Mouse (Mus musculus) midbrain, embryonic 14.5 days (tissue): ENCODE measurements at regions not wholly inside any gene's neighbourhood (a gene's known extent, or its start where the extent isn't known, plus 50 kb on each side); places are given as distances from the start of the nearest gene placed in this dataset.
A peak's percentile ranks its signal among the peaks of the same experiment; 100 is the strongest.

Source experiments
- ATAC-seq: fragments of 200-750 bp; cut with Nextera tagmentation; 2 replicates; pipeline ENCODE4 v1.8.0; 2017; ENCODE audit warnings: moderate number of reproducible peaks, moderate library complexity; ENCODE audit not compliant: low FRiP score, low TSS enrichment
- DNase-seq: peaks from one replicate; pipeline ENCODE4 v3.0.0-alpha.2; 2015
- H3K27ac ChIP-seq: fragments of 300-500 bp; sonication (generic); replicated peaks from 2 replicates; pipeline ENCODE4 v1.5.1; 2014; ENCODE audit warnings: mild to moderate bottlenecking, low read depth, low read length, moderate library complexity
- H3K27me3 ChIP-seq: fragments of 300-500 bp; sonication (generic); 2 replicates; pipeline ENCODE4 v1.6.1; 2014; ENCODE audit warnings: low read length, control low read depth, mixed read lengths; ENCODE audit not compliant: control insufficient read depth, insufficient read depth
- H3K36me3 ChIP-seq: fragments of 300-500 bp; sonication (generic); 2 replicates; pipeline ENCODE4 v1.6.1; 2014; ENCODE audit warnings: low read length, control low read depth; ENCODE audit not compliant: control insufficient read depth, insufficient read depth
- H3K4me1 ChIP-seq: fragments of 300-500 bp; sonication (generic); 2 replicates; pipeline ENCODE4 v1.6.1; 2014; ENCODE audit warnings: mild to moderate bottlenecking, antibody characterized with exemption, low read length, control low read depth; ENCODE audit not compliant: control insufficient read depth, insufficient read depth
- H3K4me2 ChIP-seq: fragments of 300-500 bp; sonication (generic); 2 replicates; pipeline ENCODE4 v1.6.1; 2014; ENCODE audit warnings: mild to moderate bottlenecking, low read length, moderate library complexity
- H3K4me3 ChIP-seq: fragments of 300-500 bp; sonication (generic); replicated peaks from 2 replicates; pipeline ENCODE4 v1.5.1; 2014; ENCODE audit warnings: low read depth, low read length
- H3K9ac ChIP-seq: fragments of 300-500 bp; sonication (generic); replicated peaks from 2 replicates; pipeline ENCODE4 v1.6.1; 2014; ENCODE audit warnings: mild to moderate bottlenecking, low read length, moderate library complexity
- H3K9me3 ChIP-seq: fragments of 300-500 bp; sonication (generic); 2 replicates; pipeline ENCODE4 v1.6.1; 2016; ENCODE audit warnings: low read length, control low read depth, mixed read lengths; ENCODE audit not compliant: control insufficient read depth
- WGBS: fragments of 180-500 bp; shearing (Covaris S2); extraction: QIAGEN DNeasy Blood & Tissue Kit; methylation state at CpG from one replicate; pipeline ENCODE4 v1.1.7; 2014; 5-methylcytosine and 5-hydroxymethylcytosine counted together

DNA sequence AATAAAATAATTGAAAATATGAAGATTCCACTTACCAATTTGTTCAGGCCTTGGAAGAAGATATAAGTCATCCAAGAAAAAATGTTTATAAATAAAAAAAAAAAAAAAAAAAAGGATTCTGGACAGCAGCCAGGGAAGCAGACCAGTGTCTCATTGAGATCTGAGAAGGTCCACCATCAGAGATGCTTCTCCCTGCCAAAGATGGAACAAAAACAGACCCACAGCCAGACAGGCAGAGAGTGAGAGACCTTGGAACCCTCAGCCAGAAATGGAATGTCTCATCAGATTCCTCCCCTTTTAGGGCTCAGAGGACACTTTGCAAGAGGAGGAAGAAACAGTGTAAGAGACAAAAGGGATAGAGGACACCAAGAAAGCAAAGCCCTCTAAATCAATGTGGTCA, 177.2 kb upstream of the Id4 start:
- no peak for DNase-seq
- Histone ChIP-seq H3K9me3 (no peaks in the 10 kb centered on the region), H3K27me3 (no peaks in the 10 kb centered on the region), H3K9ac (no peak overlapping the region), H3K36me3 (no peaks in the 10 kb centered on the region), H3K4me2 (no peak overlapping the region), H3K4me3 (no peak overlapping the region), H3K27ac (no peak overlapping the region), H3K4me1 (no peaks in the 10 kb centered on the region)
- ATAC-seq, result no peak

DNA sequence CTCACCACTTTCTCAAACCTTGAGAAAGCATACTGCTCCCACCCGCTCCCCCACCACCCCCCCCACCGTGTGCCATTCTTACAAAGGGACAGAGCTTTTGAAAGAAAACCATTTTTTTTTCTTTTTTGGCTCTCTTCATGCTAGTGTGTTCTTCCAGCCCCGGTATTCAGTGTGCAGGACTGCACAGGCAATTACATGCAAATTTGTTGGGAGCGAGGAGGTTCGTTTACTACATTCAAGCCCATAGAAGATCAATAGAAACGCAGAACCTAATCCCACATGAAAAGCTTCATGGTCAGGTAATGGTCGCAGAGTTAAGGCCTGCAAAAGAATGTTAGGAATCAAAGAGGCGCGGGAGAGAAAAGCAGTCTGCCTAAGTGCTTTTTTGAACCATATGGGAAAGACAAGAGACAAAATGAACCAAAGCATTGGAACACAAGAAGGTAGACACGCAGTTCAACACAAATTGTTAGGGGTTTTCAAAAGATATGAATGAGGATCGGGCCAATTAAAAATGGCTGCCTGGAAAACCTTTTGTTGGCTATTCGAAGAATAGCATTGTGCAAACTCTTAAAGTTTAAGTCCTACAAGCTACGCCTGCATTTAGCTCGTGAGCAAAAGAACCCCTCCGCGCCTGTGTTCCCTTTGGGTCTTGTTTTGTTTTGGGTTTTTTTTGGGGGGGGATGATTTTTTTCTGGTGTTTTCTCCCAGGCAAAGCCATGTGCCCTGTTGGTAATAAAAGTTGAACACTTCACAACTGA, 166.6 kb upstream of the Id4 start:
- H3K36me3 ChIP-seq, result no peaks in the 10 kb centered on the region
- 46% methylated on average over 16 of the region's 16 CpGs for WGBS
- ATAC-seq (no peak), DNase-seq (peak; percentile 24)
- no peak overlapping the region for H3K4me3 ChIP-seq
- no peaks in the 10 kb centered on the region for H3K9me3 ChIP-seq
- no peak overlapping the region for H3K4me2 ChIP-seq
- no peak overlapping the region for H3K27ac ChIP-seq
- H3K27me3 ChIP-seq, result no peaks in the 10 kb centered on the region
- no peak overlapping the region for H3K9ac ChIP-seq
- no peaks in the 10 kb centered on the region for H3K4me1 ChIP-seq

- no peak for ATAC-seq
- peak; percentile 46 for DNase-seq
Observed at GRCm38 (mm10) chr13:48102156-48102555, 158.9 kb upstream of the Id4 start.

GRCm38 (mm10) chr13:48102576-48102975, 158.5 kb upstream of the Id4 start:
- Histone ChIP-seq H3K27me3 (no peaks in the 10 kb centered on the region), H3K4me1 (peaks cover 18% of the 10 kb centered on the region), H3K36me3 (no peaks in the 10 kb centered on the region), H3K9me3 (no peaks in the 10 kb centered on the region), H3K4me2 (no peak overlapping the region), H3K9ac (no peak overlapping the region), H3K27ac (peak overlapping the region; percentile 61), H3K4me3 (no peak overlapping the region)
- ATAC-seq (no peak), DNase-seq (peak; percentile 54)
- 46% methylated on average over 7 of the region's 7 CpGs for WGBS

More at GRCm38 (mm10) chr13:48102156-48102555, 158.9 kb upstream of the Id4 start:
- Histone ChIP-seq H3K4me1 (peaks cover 18% of the 10 kb centered on the region), H3K36me3 (no peaks in the 10 kb centered on the region), H3K4me2 (no peak overlapping the region), H3K9me3 (no peaks in the 10 kb centered on the region), H3K9ac (no peak overlapping the region), H3K27me3 (no peaks in the 10 kb centered on the region), H3K4me3 (no peak overlapping the region), H3K27ac (peak overlapping the region; percentile 61)
- WGBS, result 53% methylated on average over 8 of the region's 8 CpGs

DNA sequence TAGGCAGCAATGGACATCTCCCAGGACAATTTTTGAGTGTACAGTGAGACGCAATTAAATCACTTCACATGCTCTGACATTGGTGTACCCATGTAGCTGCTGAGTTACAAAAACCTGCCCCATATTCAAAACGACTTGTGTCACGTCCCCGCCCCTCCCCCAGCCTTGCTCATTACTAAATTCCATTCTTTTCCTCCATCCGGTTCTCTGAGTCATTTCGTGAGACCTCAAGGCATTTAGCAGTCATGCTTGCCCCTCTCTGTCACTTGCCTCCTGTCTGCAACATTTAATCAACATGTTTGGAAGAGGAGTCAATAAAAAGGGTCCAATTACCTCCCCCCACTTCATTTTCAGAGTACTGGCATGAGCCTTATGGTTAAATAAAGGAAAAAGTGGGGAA, 156.3 kb upstream of the Id4 start:
- Histone ChIP-seq H3K27me3 (no peaks in the 10 kb centered on the region), H3K9ac (no peak overlapping the region), H3K4me3 (no peak overlapping the region), H3K27ac (no peak overlapping the region), H3K9me3 (no peaks in the 10 kb centered on the region), H3K36me3 (no peaks in the 10 kb centered on the region), H3K4me2 (no peak overlapping the region), H3K4me1 (peaks cover 18% of the 10 kb centered on the region)
- DNase-seq (no peak), ATAC-seq (no peak)
- 73% methylated on average over 6 of the region's 6 CpGs for WGBS

DNA sequence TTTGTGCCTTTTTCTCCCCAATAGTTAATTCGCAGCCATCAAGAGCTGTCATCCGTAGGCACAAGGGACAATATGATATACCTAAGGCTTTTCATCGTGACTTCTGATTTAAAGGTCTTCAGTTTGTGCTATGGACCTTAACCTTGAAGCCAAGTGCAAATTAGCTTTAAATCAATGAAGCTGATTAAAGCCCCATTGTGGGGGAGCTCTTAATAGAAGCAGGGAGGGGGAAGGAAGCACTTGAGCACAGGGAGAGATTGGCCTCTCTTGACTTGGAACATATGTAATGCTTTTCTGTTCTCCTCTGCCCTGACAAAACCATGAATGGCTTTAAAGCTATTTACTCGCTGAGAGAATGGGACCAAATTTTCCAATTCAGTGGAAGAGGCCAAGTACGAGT, 154.1 kb upstream of the Id4 start:
- no peak overlapping the region for H3K27ac ChIP-seq
- ATAC-seq, result no peak
- 55% methylated on average over 5 of the region's 5 CpGs for WGBS
- H3K4me2 ChIP-seq, result no peak overlapping the region
- H3K27me3 ChIP-seq, result no peaks in the 10 kb centered on the region
- H3K9ac ChIP-seq, result no peak overlapping the region
- DNase-seq, result peak; percentile 28
- no peaks in the 10 kb centered on the region for H3K36me3 ChIP-seq
- no peak overlapping the region for H3K4me3 ChIP-seq
- H3K4me1 ChIP-seq, result peaks cover 15% of the 10 kb centered on the region
- H3K9me3 ChIP-seq, result no peaks in the 10 kb centered on the region

DNA sequence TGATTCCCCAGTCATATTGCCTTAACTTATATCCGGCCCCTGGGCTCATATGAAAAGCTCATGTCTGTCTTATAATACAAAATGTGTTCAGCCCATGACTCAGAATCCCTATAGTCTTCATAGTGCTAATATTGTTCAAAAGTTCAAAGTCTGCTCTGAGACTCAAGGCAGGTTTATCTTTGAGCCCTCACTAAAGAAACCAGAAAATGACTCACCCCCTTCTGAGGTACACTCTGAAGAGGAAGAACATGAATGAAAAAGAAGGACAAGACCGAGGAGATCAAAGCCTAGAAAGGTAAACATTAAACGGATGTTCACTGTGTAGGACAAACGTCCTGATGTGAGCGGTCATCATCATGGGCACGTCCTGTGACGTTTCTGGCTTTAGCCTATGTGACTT, 145.1 kb upstream of the Id4 start:
- peaks cover 7% of the 10 kb centered on the region for H3K9me3 ChIP-seq

GRCm38 (mm10) chr13:48126582-48126981, 134.4 kb upstream of the Id4 start:
- no peaks in the 10 kb centered on the region for H3K9me3 ChIP-seq
- H3K36me3 ChIP-seq, result no peaks in the 10 kb centered on the region
- no peaks in the 10 kb centered on the region for H3K27me3 ChIP-seq
- H3K9ac ChIP-seq, result no peak overlapping the region
- 38% methylated on average over 6 of the region's 6 CpGs for WGBS
- DNase-seq (peak; percentile 18), ATAC-seq (no peak)
- H3K27ac ChIP-seq, result no peak overlapping the region
- H3K4me1 ChIP-seq, result peaks cover 25% of the 10 kb centered on the region
- H3K4me3 ChIP-seq, result no peak overlapping the region
- no peak overlapping the region for H3K4me2 ChIP-seq

More for the DNA sequence above, 145.1 kb upstream of the Id4 start:
- Histone ChIP-seq H3K9ac (no peak overlapping the region), H3K4me1 (no peaks in the 10 kb centered on the region), H3K27me3 (no peaks in the 10 kb centered on the region), H3K27ac (no peak overlapping the region), H3K4me3 (no peak overlapping the region), H3K36me3 (no peaks in the 10 kb centered on the region), H3K4me2 (no peak overlapping the region)
- 87% methylated on average over 7 of the region's 7 CpGs for WGBS
- no peak for ATAC-seq
- no peak for DNase-seq

- peaks cover 34% of the 10 kb centered on the region for H3K4me1 ChIP-seq
- no peak overlapping the region for H3K4me3 ChIP-seq
- H3K4me2 ChIP-seq, result peak overlapping the region; percentile 39
- H3K36me3 ChIP-seq, result no peaks in the 10 kb centered on the region
- H3K27me3 ChIP-seq, result no peaks in the 10 kb centered on the region
- peak; percentile 83 for DNase-seq
- no peaks in the 10 kb centered on the region for H3K9me3 ChIP-seq
- H3K9ac ChIP-seq, result no peak overlapping the region
- WGBS, result 2% methylated on average over 17 of the region's 17 CpGs
- peak; percentile 84; the same call in 1 of the 2 replicates for ATAC-seq
- H3K27ac ChIP-seq, result peak overlapping the region; percentile 27; the same call in 1 of the 2 replicates
Observed at GRCm38 (mm10) chr13:48130724-48131123, 130.3 kb upstream of the Id4 start.
